18 mouse cellular contexts compared by ENCODE assay signal in the genomic region with DNA sequence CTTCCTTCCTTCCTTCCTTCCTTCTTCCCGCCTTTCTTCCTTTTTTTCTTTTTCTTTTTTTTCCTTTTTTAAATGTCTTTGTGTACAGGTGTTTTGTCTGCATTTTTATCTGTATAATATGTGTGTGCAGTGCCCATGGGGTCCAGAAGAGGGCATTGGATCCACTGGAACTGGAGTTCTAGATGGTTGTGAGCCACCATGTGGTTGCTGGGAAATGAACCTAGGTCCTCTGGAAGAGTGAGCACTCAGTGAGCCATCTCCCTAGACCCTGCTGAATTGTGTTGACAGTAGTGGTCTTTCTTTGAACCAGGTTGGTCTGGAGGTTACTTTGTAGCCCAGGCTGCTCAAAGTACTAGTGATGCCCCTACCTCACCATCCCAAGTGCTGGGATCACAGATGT. TPM values are rescaled to one million over a fixed set of nuclear protein-coding genes. Genes with fewer than 3 reads are reported as not detected.
A peak's percentile ranks its signal among the peaks of the same experiment; 100 is the strongest.
DNase-seq lines count a peak whose midpoint lies in the region; ATAC-seq and TF ChIP-seq lines count a peak whose summit lies in the region.
"Had no signal": no experiment of that assay in that cellular context is flagged by ENCODE, and none has a peak within 500 bp of the region (broad histone marks: within the 10 kb centered on the region; RNA-seq: fewer than 3 reads in every experiment).

No protein-coding gene starts in this region.

- 82% methylated on average over 1 of the region's 1 CpGs for WGBS in heart, embryonic 10.5 days
- 93% methylated on average over 1 of the region's 1 CpGs for WGBS in lung, postnatal 0 days
- WGBS in stomach, postnatal 0 days = 94% methylated on average over 1 of the region's 1 CpGs

- peak; percentile 73 for DNase-seq in heart, adult 11 months
- DNase-seq in heart, embryonic 10.5 days (ENCODE audit: low spot score) = no peak
- no peak for DNase-seq in lung, postnatal 0 days (ENCODE audit: low spot score)
- no peak for DNase-seq in lung, postnatal 25 days (ENCODE audit: low spot score)
- DNase-seq in ES-E14 (ENCODE audit: low read depth, low spot score) = no peak
- DNase-seq in stomach, postnatal 0 days (ENCODE audit: low spot score) = no peak
- DNase-seq in T-cell, adult 2 months (ENCODE audit: low spot score) = no peak
- DNase-seq: adrenal gland, adult 8-10 months; cerebellum, adult 9-11 months; gastrocnemius, postnatal 25 days; lung, postnatal 4 days; retina, postnatal 1 day; thymus, adult 2 months had no signal

- no peaks in the 10 kb centered on the region; the same call in 1 of the 2 replicates for H3K9me3 ChIP-seq in heart, embryonic 10.5 days
- H3K9me3 ChIP-seq in lung, postnatal 0 days (ENCODE audit: low read length) = no peaks in the 10 kb centered on the region
- no peaks in the 10 kb centered on the region for H3K9me3 ChIP-seq in ES-E14 (ENCODE audit: control insufficient read depth, insufficient read depth, low read depth, low read length)
- H3K9me3 ChIP-seq in stomach, postnatal 0 days (ENCODE audit: control insufficient read depth, low read length) = no peaks in the 10 kb centered on the region
- H3K9me3 ChIP-seq: limb, embryonic 15.5 days; stomach, embryonic 15.5 days had no signal

- H3K4me2 ChIP-seq in lung, postnatal 0 days (replicated peaks; ENCODE audit: low read depth, low read length) = no peak overlapping the region
- no peak overlapping the region for H3K4me2 ChIP-seq in stomach, postnatal 0 days (replicated peaks; ENCODE audit: low read depth)
- H3K4me2 ChIP-seq: forebrain, embryonic 12.5 days; kidney, embryonic 15.5 days; limb, embryonic 15.5 days; stomach, embryonic 15.5 days had no signal

- TF ChIP-seq EP300 in lung, postnatal 0 days (IDR thresholded peaks at IDR 0.05) = no peak
- no peak for TF ChIP-seq EP300 in stomach, postnatal 0 days (optimal IDR thresholded peaks at IDR 0.05)

- in situ Hi-C loops in ES-E14 (cut with MboI; ENCODE audit: low sequenced_read_pairs in 2 of 2, unreplicated experiment in 2 of 2) = no loop called here

- H3K36me3 ChIP-seq in heart, embryonic 10.5 days = peaks cover 6% of the 10 kb centered on the region; the same call in 1 of the 2 replicates
- no peaks in the 10 kb centered on the region for H3K36me3 ChIP-seq in lung, postnatal 0 days (ENCODE audit: insufficient read depth, low read length)
- no peaks in the 10 kb centered on the region; the same call in 1 of the 2 replicates for H3K36me3 ChIP-seq in ES-E14 (ENCODE audit: control insufficient read depth, insufficient read depth, low read length, poor library complexity, severe bottlenecking)
- H3K36me3 ChIP-seq in stomach, postnatal 0 days (ENCODE audit: control insufficient read depth, insufficient read depth, low read length) = no peaks in the 10 kb centered on the region
- H3K36me3 ChIP-seq: forebrain, embryonic 12.5 days; limb, embryonic 15.5 days; stomach, embryonic 15.5 days had no signal

- H3K27ac ChIP-seq in heart, embryonic 10.5 days = no peak overlapping the region
- H3K27ac ChIP-seq in lung, postnatal 0 days (ENCODE audit: low read length) = no peak overlapping the region
- no peak overlapping the region; the same call in 1 of the 2 replicates for H3K27ac ChIP-seq in ES-E14 (ENCODE audit: insufficient read depth, low read depth, low read length, poor library complexity, severe bottlenecking)
- no peak overlapping the region for H3K27ac ChIP-seq in stomach, postnatal 0 days (replicated peaks)
- H3K27ac ChIP-seq: forebrain, embryonic 12.5 days; kidney, embryonic 15.5 days; limb, embryonic 15.5 days; stomach, embryonic 15.5 days had no signal

- no peak overlapping the region for H3K4me3 ChIP-seq in heart, embryonic 10.5 days
- H3K4me3 ChIP-seq in lung, postnatal 0 days (ENCODE audit: low read depth, low read length) = no peak overlapping the region
- H3K4me3 ChIP-seq in ES-E14 (ENCODE audit: insufficient read depth in 1 of 2, low read depth in 1 of 2, low read length in 2 of 2, poor library complexity in 1 of 2, severe bottlenecking in 1 of 2) = no peak overlapping the region
- no peak overlapping the region for H3K4me3 ChIP-seq in stomach, postnatal 0 days (ENCODE audit: low read depth, low read length)
- H3K4me3 ChIP-seq: forebrain, embryonic 12.5 days; kidney, embryonic 15.5 days; limb, embryonic 15.5 days; stomach, embryonic 15.5 days had no signal

- H3K4me1 ChIP-seq in heart, embryonic 10.5 days = peaks cover 17% of the 10 kb centered on the region; the same call in 1 of the 2 replicates
- no peaks in the 10 kb centered on the region for H3K4me1 ChIP-seq in lung, postnatal 0 days (ENCODE audit: insufficient read depth, low read depth, low read length)
- H3K4me1 ChIP-seq in ES-E14 (ENCODE audit: control insufficient read depth in 2 of 2, insufficient read depth in 2 of 2, low read length in 2 of 2, poor library complexity in 1 of 2) = peaks cover 5 to 7% of the 10 kb centered on the region in 2 experiments
- no peaks in the 10 kb centered on the region for H3K4me1 ChIP-seq in stomach, postnatal 0 days (replicated peaks; ENCODE audit: control insufficient read depth, insufficient read depth)
- H3K4me1 ChIP-seq: stomach, embryonic 15.5 days had no signal

- H3K27me3 ChIP-seq in heart, embryonic 10.5 days (ENCODE audit: insufficient read depth, poor library complexity, severe bottlenecking) = no peaks in the 10 kb centered on the region
- no peaks in the 10 kb centered on the region for H3K27me3 ChIP-seq in lung, postnatal 0 days (replicated peaks; ENCODE audit: insufficient read depth, low read length)
- no peaks in the 10 kb centered on the region for H3K27me3 ChIP-seq in stomach, postnatal 0 days (ENCODE audit: control insufficient read depth, insufficient read depth, low read length)
- H3K27me3 ChIP-seq: forebrain, embryonic 12.5 days; kidney, embryonic 15.5 days; limb, embryonic 15.5 days; stomach, embryonic 15.5 days had no signal

- peak; percentile 31 for TF ChIP-seq CTCF in lung, postnatal 0 days (IDR thresholded peaks at IDR 0.05)
- TF ChIP-seq CTCF in stomach, postnatal 0 days (IDR thresholded peaks at IDR 0.05; ENCODE audit: low read depth) = peak; percentile 32; the same call in 1 of the 2 replicates

- no peak for ATAC-seq in lung, postnatal 0 days
- ATAC-seq in stomach, postnatal 0 days (ENCODE audit: low FRiP score, low TSS enrichment) = no peak
- ATAC-seq: inflammation-experienced regulatory T-cells, adult 6 months had no signal

- no peak overlapping the region for H3K9ac ChIP-seq in lung, postnatal 0 days (replicated peaks; ENCODE audit: low read depth)
- no peak overlapping the region for H3K9ac ChIP-seq in ES-E14 (ENCODE audit: insufficient read depth, low read depth, low read length, poor library complexity, severe bottlenecking)
- H3K9ac ChIP-seq in stomach, postnatal 0 days (ENCODE audit: low read length) = no peak overlapping the region
- H3K9ac ChIP-seq: forebrain, embryonic 12.5 days; kidney, embryonic 15.5 days; limb, embryonic 15.5 days; stomach, embryonic 15.5 days had no signal

TF ChIP-seq in ES-E14, 5 proteins besides CTCF, POLR2A, EP300 and RAD21:
- TF ChIP-seq ZNF384 (IDR thresholded peaks at IDR 0.05; ENCODE audit: low read depth, low read length) = no peak
- TF ChIP-seq CHD2 (IDR thresholded peaks at IDR 0.05; ENCODE audit: low read depth, low read length) = no peak
- TF ChIP-seq ZC3H11A (IDR thresholded peaks at IDR 0.05; ENCODE audit: borderline replicate concordance, low read depth, low read length) = peak; percentile 50; the same call in 1 of the 2 replicates
TF ChIP-seq in ES-E14: peak in this region for 1.

RNA-seq across cellular contexts. Expression of gene Tbl1xr1, which starts 33.2 kb away (rescaled TPM):
- polyA plus RNA-seq in heart, embryonic 10.5 days (2016; fragmentation: Nextera tagmentation; extraction: Ambion mirVana) = 17.7 and 18.7 TPM in 2 replicates
- 9.6 and 16.2 TPM in 2 replicates for polyA plus RNA-seq in lung, postnatal 0 days (2015; fragmentation: Nextera tagmentation; extraction: Ambion mirVana)
- 64.6 and 71.0 TPM in 2 replicates for total RNA-seq in ES-E14 (2012; rRNA removed)
- 7.5 and 9.6 TPM in 2 replicates for polyA plus RNA-seq in stomach, postnatal 0 days (2015; fragmentation: Nextera tagmentation; extraction: Ambion mirVana)
